Mouse (Mus musculus) forebrain, embryonic 11.5 days (tissue): Measurements from ENCODE around the gene Etv6. TPM values are rescaled to one million over a fixed set of nuclear protein-coding genes. Genes with fewer than 3 reads are reported as not detected.

Source experiments
- ATAC-seq: fragments of 200-750 bp; cut with Nextera tagmentation; replicated peaks from 2 replicates; pipeline ENCODE4 v1.8.0; 2017; ENCODE audit warnings: moderate TSS enrichment; ENCODE audit not compliant: low FRiP score
- DNase-seq: peaks from one replicate; pipeline ENCODE4 v3.0.0-alpha.2; 2017; ENCODE audit warnings: low spot score
- H3K27ac ChIP-seq: fragments of 300-500 bp; sonication (generic); 2 replicates; pipeline ENCODE4 v1.5.1; 2014; ENCODE audit warnings: low read depth, low read length
- H3K27me3 ChIP-seq: fragments of 300-500 bp; sonication (generic); 2 replicates; pipeline ENCODE4 v1.6.1; 2014; ENCODE audit warnings: mild to moderate bottlenecking, low read length, mixed read lengths; ENCODE audit not compliant: control insufficient read depth, insufficient read depth
- H3K36me3 ChIP-seq: fragments of 300-500 bp; sonication (generic); 2 replicates; pipeline ENCODE4 v1.6.1; 2014; ENCODE audit warnings: mild to moderate bottlenecking, low read length, moderate library complexity, mixed read lengths; ENCODE audit not compliant: control insufficient read depth, insufficient read depth
- H3K4me1 ChIP-seq: fragments of 300-500 bp; sonication (generic); replicated peaks from 2 replicates; pipeline ENCODE4 v1.6.1; 2014; ENCODE audit warnings: low read length, mixed read lengths; ENCODE audit not compliant: control insufficient read depth, insufficient read depth
- H3K4me2 ChIP-seq: fragments of 300-500 bp; sonication (generic); 2 replicates; pipeline ENCODE4 v1.6.1; 2014; ENCODE audit warnings: low read depth, mild to moderate bottlenecking, low read length, moderate library complexity, mixed read lengths; ENCODE audit not compliant: severe bottlenecking
- H3K4me3 ChIP-seq: fragments of 300-500 bp; sonication (generic); 2 replicates; pipeline ENCODE4 v1.5.1; 2014; ENCODE audit warnings: low read depth, low read length
- H3K9ac ChIP-seq: fragments of 300-500 bp; sonication (generic); 2 replicates; pipeline ENCODE4 v1.6.1; 2014; ENCODE audit warnings: low read length
- H3K9me3 ChIP-seq: fragments of 300-500 bp; sonication (generic); 2 replicates; pipeline ENCODE4 v1.6.1; 2016; ENCODE audit warnings: low read length, mixed read lengths; ENCODE audit not compliant: control insufficient read depth
- WGBS: fragments of 180-500 bp; shearing (Covaris S2); extraction: QIAGEN DNeasy Blood & Tissue Kit; methylation state at CpG from one replicate; pipeline ENCODE4 v1.1.7; 2014; 5-methylcytosine and 5-hydroxymethylcytosine counted together
- polyA plus RNA-seq: library from polyadenylated mRNA; unstranded; fragments of >200 nt; fragmentation: Nextera tagmentation; extraction: Ambion mirVana; gene quantifications from 2 replicates; pipeline ENCODE4 v1.2.1, GENCODE M21; 2014

Etv6 gene
- polyA plus RNA-seq, 1 experiment from 2014 or later: 20.9 TPM

- Histone ChIP-seq H3K9me3 (no peaks in the 10 kb centered on the region), H3K9ac (no peak overlapping the region), H3K4me2 (no peak overlapping the region), H3K36me3 (no peaks in the 10 kb centered on the region), H3K4me3 (no peak overlapping the region), H3K27ac (peak overlapping the region; percentile 32), H3K4me1 (peaks cover 10% of the 10 kb centered on the region; the same call in 1 of the 2 replicates), H3K27me3 (no peaks in the 10 kb centered on the region)
- peak; percentile 52 for ATAC-seq
- 42% methylated on average over 7 of the region's 7 CpGs for WGBS
- no peak for DNase-seq
These were observed 113.0 kb downstream of the Etv6 start for GRCm38 (mm10) chr6:134148443-134148942.

DNA sequence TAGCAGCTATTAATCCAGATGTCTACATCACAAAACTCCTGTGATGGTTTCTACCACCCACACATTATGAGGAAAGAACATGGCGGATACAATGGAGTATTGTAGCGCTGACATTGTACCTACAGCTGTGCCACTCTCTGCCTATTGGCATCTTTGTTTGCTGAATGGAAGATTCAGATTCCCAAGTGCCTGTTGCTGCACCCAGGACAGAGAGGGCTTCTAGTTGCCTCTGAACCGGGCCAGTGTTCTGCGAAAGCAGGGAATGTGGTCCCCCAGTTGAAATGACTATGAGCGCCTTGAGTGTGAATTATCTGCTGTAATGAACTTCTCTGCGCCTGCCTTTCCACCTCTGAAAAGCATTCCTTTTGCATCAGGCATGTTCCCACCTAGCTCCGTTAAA lies 114.1 kb downstream of the Etv6 start:
- Histone ChIP-seq H3K9me3 (no peaks in the 10 kb centered on the region), H3K27ac (no peak overlapping the region), H3K4me2 (no peak overlapping the region), H3K27me3 (no peaks in the 10 kb centered on the region), H3K4me1 (peaks cover 10% of the 10 kb centered on the region; the same call in 1 of the 2 replicates), H3K4me3 (no peak overlapping the region), H3K9ac (no peak overlapping the region), H3K36me3 (no peaks in the 10 kb centered on the region)
- 95% methylated on average over 7 of the region's 7 CpGs for WGBS
- ATAC-seq (no peak), DNase-seq (no peak)

GRCm38 (mm10) chr6:134151022-134151680 lies 115.7 kb downstream of the Etv6 start:
- no peak overlapping the region for H3K9ac ChIP-seq
- H3K27ac ChIP-seq: no peak overlapping the region
- H3K27me3 ChIP-seq: no peaks in the 10 kb centered on the region
- DNase-seq (no peak), ATAC-seq (no peak)
- no peaks in the 10 kb centered on the region for H3K9me3 ChIP-seq
- no peaks in the 10 kb centered on the region for H3K36me3 ChIP-seq
- no peak overlapping the region for H3K4me3 ChIP-seq
- WGBS: 80% methylated on average over 15 of the region's 15 CpGs
- no peak overlapping the region for H3K4me2 ChIP-seq
- H3K4me1 ChIP-seq: peaks cover 10% of the 10 kb centered on the region; the same call in 1 of the 2 replicates

- no peak overlapping the region for H3K27ac ChIP-seq
- 74% methylated on average over 9 of the region's 9 CpGs for WGBS
These were observed 116.5 kb downstream of the Etv6 start for GRCm38 (mm10) chr6:134151853-134152505.

GRCm38 (mm10) chr6:134152539-134152938 lies 117.0 kb downstream of the Etv6 start:
- H3K27ac ChIP-seq: no peak overlapping the region
- H3K4me3 ChIP-seq: no peak overlapping the region
- DNase-seq: no peak
- no peaks in the 10 kb centered on the region for H3K36me3 ChIP-seq
- no peaks in the 10 kb centered on the region for H3K27me3 ChIP-seq
- no peak overlapping the region for H3K4me2 ChIP-seq
- H3K4me1 ChIP-seq: peaks cover 12% of the 10 kb centered on the region; the same call in 1 of the 2 replicates
- no peaks in the 10 kb centered on the region for H3K9me3 ChIP-seq
- no peak for ATAC-seq
- no peak overlapping the region for H3K9ac ChIP-seq
- 93% methylated on average over 6 of the region's 6 CpGs for WGBS

More at GRCm38 (mm10) chr6:134151853-134152505, 116.5 kb downstream of the Etv6 start:
- no peak overlapping the region for H3K4me2 ChIP-seq
- no peaks in the 10 kb centered on the region for H3K36me3 ChIP-seq
- no peaks in the 10 kb centered on the region for H3K9me3 ChIP-seq
- H3K4me3 ChIP-seq: no peak overlapping the region
- no peak overlapping the region for H3K9ac ChIP-seq
- no peak for ATAC-seq
- peaks cover 12% of the 10 kb centered on the region; the same call in 1 of the 2 replicates for H3K4me1 ChIP-seq
- no peaks in the 10 kb centered on the region for H3K27me3 ChIP-seq
- DNase-seq: no peak

GRCm38 (mm10) chr6:134154746-134155145 lies 119.2 kb downstream of the Etv6 start:
- Histone ChIP-seq H3K36me3 (no peaks in the 10 kb centered on the region), H3K27ac (no peak overlapping the region), H3K9me3 (no peaks in the 10 kb centered on the region), H3K27me3 (no peaks in the 10 kb centered on the region), H3K4me3 (no peak overlapping the region), H3K4me1 (peaks cover 4% of the 10 kb centered on the region; the same call in 1 of the 2 replicates), H3K9ac (no peak overlapping the region), H3K4me2 (no peak overlapping the region)
- 92% methylated on average over 8 of the region's 8 CpGs for WGBS
- DNase-seq (no peak), ATAC-seq (no peak)

- H3K27me3 ChIP-seq: no peaks in the 10 kb centered on the region
- no peak overlapping the region for H3K4me3 ChIP-seq
- peaks cover 4% of the 10 kb centered on the region; the same call in 1 of the 2 replicates for H3K4me1 ChIP-seq
- H3K9ac ChIP-seq: no peak overlapping the region
- no peaks in the 10 kb centered on the region for H3K36me3 ChIP-seq
- no peak for ATAC-seq
- no peak overlapping the region for H3K27ac ChIP-seq
- no peak overlapping the region for H3K4me2 ChIP-seq
- no peak for DNase-seq
- H3K9me3 ChIP-seq: no peaks in the 10 kb centered on the region
- WGBS: 36% methylated on average over 8 of the region's 8 CpGs
These were observed 120.6 kb downstream of the Etv6 start for GRCm38 (mm10) chr6:134155900-134156623.

- Histone ChIP-seq H3K9ac (no peak overlapping the region), H3K27me3 (no peaks in the 10 kb centered on the region), H3K4me3 (no peak overlapping the region), H3K27ac (no peak overlapping the region), H3K4me2 (no peak overlapping the region), H3K36me3 (no peaks in the 10 kb centered on the region), H3K9me3 (no peaks in the 10 kb centered on the region), H3K4me1 (peaks cover 4% of the 10 kb centered on the region; the same call in 1 of the 2 replicates)
- DNase-seq: no peak
- peak; percentile 60; the same call in 1 of the 2 replicates for ATAC-seq
- 77% methylated on average over 6 of the region's 6 CpGs for WGBS
These were observed 122.1 kb downstream of the Etv6 start for GRCm38 (mm10) chr6:134157533-134158115.
